Mouse (Mus musculus): Measurements from ENCODE around the gene Catsperd. TPM values are rescaled to one million over a fixed set of nuclear protein-coding genes. Genes with fewer than 3 reads are reported as not detected.

The Catsperd gene
- polyA plus RNA-seq (2014; fragmentation: Illumina TruSeq; extraction: RNeasy Lipid Tissue Mini Kit (QIAGEN cat#74804); ENCODE audit: low read depth, low replicate concordance): 1.5 TPM

DNA sequence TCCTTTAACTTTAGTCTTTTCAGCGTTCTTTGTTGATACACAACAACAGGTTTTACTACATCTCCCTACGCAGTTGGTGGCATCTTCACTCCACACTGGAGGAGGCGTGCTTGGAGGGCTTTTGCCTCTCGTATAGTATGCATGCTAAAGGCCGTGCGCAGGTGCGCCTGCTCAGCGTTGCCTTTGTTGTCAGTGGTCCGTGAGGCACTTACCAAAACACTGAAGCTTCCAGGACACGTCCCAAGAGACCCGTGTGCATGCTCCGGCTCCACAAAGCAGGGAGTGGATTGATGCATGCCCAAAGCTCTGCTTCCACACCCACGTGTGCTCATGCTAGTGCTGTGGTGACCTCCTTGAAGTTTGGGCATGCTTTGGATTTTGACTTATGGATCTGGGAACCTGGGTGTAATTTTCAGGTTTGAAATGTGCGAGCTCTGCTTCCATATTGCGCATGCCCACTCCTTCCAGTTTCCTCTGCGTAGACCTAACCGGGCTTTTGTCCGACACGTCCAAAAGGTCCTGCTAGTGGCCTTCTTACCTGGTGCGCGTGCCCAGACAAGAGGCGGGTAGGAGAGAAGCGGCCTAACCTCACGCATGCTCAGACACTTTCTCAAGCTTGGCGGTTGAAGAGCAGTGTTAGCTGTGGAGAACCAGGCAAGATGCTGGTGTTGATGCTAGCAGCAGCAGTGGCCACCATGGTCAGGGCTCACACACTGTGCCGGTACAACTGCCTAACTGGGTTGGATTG is at the start of gene Catsperd:
Catsperd (plus strand) TSS at position 614 of the 748 bp plus-strand sequence.

GRCm38 (mm10) chr17:56584257-56585130 is 43.4 kb upstream of the Catsperd start, which contains the start of the genes Safb2 and Safb:
Safb2 (minus strand) TSS chr17:56584585.
Safb (plus strand) TSS chr17:56584825.

GRCm38 (mm10) chr17:56609452-56610171 is 18.3 kb upstream of the Catsperd start, which contains the start of gene 2410015M20Rik:
2410015M20Rik (minus strand) TSS chr17:56609771.

GRCm38 (mm10) chr17:56613236-56613844 is 14.6 kb upstream of the Catsperd start, which contains the start of gene Rpl36:
Rpl36 (plus strand) TSS chr17:56613416.

DNA sequence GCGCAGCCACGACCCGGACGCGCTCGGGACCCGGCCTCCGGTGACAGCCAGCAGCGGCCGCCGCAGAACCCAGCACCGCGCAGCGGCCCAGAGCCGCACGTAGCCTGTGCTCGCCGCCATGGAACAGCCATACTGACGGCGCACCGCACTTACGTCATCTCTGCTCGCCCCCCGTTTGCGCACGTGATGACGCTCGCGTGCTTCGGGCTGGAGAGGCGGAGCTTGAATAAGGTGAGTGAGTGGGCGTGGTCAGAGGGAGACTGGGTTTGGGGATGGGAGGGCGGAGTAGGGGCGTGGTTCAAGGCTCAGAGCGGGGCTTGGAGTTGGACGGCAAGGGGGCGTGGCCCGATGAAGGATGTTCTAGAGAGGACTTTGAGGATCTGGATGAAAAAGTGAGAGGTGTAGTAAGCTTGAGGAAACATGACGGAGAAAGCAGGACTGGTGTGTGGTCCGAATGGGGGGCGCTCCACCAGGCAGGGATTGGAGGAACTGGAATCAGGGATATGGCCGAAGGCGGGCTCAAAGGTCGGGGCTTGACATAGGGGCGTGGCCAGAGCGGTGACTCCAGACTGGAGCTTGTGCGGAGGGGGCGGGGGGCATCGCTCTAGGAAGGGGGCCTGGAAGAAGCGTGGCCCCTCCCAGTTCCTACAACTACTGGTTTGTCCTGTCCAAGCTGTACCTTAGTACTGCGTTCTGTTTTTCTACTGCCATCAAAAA is 1.0 kb upstream of the Catsperd start, which contains the start of gene Lonp1:
Lonp1 (minus strand) TSS at position 134 of the 717 bp plus-strand sequence.

DNA sequence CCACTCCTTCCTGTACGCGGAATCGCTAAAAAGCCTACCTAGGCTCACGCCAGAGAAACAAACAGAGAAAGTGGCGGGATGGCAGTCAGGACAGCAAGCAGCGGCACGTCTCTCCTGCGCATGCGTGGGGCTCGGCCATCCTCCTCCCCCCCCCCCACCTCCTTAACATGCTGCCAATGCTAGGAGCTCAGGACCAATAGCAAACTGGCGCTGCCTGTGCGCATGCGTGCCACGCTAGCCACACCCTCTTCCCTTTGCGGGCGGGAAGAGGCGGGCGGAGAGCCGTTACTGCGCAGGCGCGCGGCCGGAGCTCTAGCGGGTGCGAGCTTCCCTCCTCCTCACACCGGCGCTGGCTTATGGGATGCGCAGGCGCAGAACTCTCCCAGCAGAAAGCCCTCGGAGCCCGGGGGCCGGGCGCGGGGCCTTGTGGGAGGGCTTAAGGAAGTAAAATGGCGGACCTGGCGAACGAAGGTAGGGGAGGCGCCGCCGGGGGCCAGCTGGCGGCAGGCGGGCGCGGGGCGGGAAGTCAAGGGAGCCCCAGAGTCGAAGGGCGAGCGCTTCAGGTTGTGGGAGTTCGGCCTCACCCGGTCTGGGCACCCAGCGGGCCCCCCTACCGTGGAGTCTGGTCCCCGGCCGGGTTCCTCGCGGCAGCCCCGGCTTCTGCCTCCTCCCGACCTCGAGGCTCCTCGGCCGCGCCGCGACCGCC is 45.2 kb downstream of the Catsperd start, which contains the start of gene Ranbp3:
Ranbp3 (plus strand) TSS at position 354 of the 706 bp plus-strand sequence.

Other genes with a start within 250 kb of the Catsperd start
- gene Ptprs, start 151.7 kb upstream of the Catsperd start, polyA plus RNA-seq (2014; fragmentation: Illumina TruSeq; extraction: RNeasy Lipid Tissue Mini Kit (QIAGEN cat#74804); ENCODE audit: low read depth, low replicate concordance): 6.4 TPM
- not detected for gene Znrf4, start 115.7 kb upstream of the Catsperd start, polyA plus RNA-seq (2014; fragmentation: Illumina TruSeq; extraction: RNeasy Lipid Tissue Mini Kit (QIAGEN cat#74804); ENCODE audit: low read depth, low replicate concordance)
- gene Gm20219, start 73.8 kb upstream of the Catsperd start, polyA plus RNA-seq (2014; fragmentation: Illumina TruSeq; extraction: RNeasy Lipid Tissue Mini Kit (QIAGEN cat#74804); ENCODE audit: low read depth, low replicate concordance): not detected
- 33.4 TPM for gene Safb2, start 43.6 kb upstream of the Catsperd start, polyA plus RNA-seq (2014; fragmentation: Illumina TruSeq; extraction: RNeasy Lipid Tissue Mini Kit (QIAGEN cat#74804); ENCODE audit: low read depth, low replicate concordance)
- 12.6 TPM for gene Safb, start 43.3 kb upstream of the Catsperd start, polyA plus RNA-seq (2014; fragmentation: Illumina TruSeq; extraction: RNeasy Lipid Tissue Mini Kit (QIAGEN cat#74804); ENCODE audit: low read depth, low replicate concordance)
- gene 2410015M20Rik, start 18.4 kb upstream of the Catsperd start, polyA plus RNA-seq (2014; fragmentation: Illumina TruSeq; extraction: RNeasy Lipid Tissue Mini Kit (QIAGEN cat#74804); ENCODE audit: low read depth, low replicate concordance): 10.4 TPM
- gene Rpl36, start 14.7 kb upstream of the Catsperd start, polyA plus RNA-seq (2014; fragmentation: Illumina TruSeq; extraction: RNeasy Lipid Tissue Mini Kit (QIAGEN cat#74804); ENCODE audit: low read depth, low replicate concordance): not detected
- 39.0 TPM for gene Lonp1, start 1.3 kb upstream of the Catsperd start, polyA plus RNA-seq (2014; fragmentation: Illumina TruSeq; extraction: RNeasy Lipid Tissue Mini Kit (QIAGEN cat#74804); ENCODE audit: low read depth, low replicate concordance)
- 2.2 TPM for gene Ranbp3, start 45.2 kb downstream of the Catsperd start, polyA plus RNA-seq (2014; fragmentation: Illumina TruSeq; extraction: RNeasy Lipid Tissue Mini Kit (QIAGEN cat#74804); ENCODE audit: low read depth, low replicate concordance)
- not detected for gene Ndufa11, start 89.6 kb downstream of the Catsperd start, polyA plus RNA-seq (2014; fragmentation: Illumina TruSeq; extraction: RNeasy Lipid Tissue Mini Kit (QIAGEN cat#74804); ENCODE audit: low read depth, low replicate concordance)
- 17.1 TPM for gene Vmac, start 89.9 kb downstream of the Catsperd start, polyA plus RNA-seq (2014; fragmentation: Illumina TruSeq; extraction: RNeasy Lipid Tissue Mini Kit (QIAGEN cat#74804); ENCODE audit: low read depth, low replicate concordance)
- not detected for gene Nrtn, start 129.4 kb downstream of the Catsperd start, polyA plus RNA-seq (2014; fragmentation: Illumina TruSeq; extraction: RNeasy Lipid Tissue Mini Kit (QIAGEN cat#74804); ENCODE audit: low read depth, low replicate concordance)
- 1.4 TPM for gene Dus3l, start 136.6 kb downstream of the Catsperd start, polyA plus RNA-seq (2014; fragmentation: Illumina TruSeq; extraction: RNeasy Lipid Tissue Mini Kit (QIAGEN cat#74804); ENCODE audit: low read depth, low replicate concordance)
- not detected for gene Prr22, start 142.1 kb downstream of the Catsperd start, polyA plus RNA-seq (2014; fragmentation: Illumina TruSeq; extraction: RNeasy Lipid Tissue Mini Kit (QIAGEN cat#74804); ENCODE audit: low read depth, low replicate concordance)
- gene Rfx2, start 202.9 kb downstream of the Catsperd start, polyA plus RNA-seq (2014; fragmentation: Illumina TruSeq; extraction: RNeasy Lipid Tissue Mini Kit (QIAGEN cat#74804); ENCODE audit: low read depth, low replicate concordance): 0.41 TPM
- not detected for gene Acsbg2, start 246.3 kb downstream of the Catsperd start, polyA plus RNA-seq (2014; fragmentation: Illumina TruSeq; extraction: RNeasy Lipid Tissue Mini Kit (QIAGEN cat#74804); ENCODE audit: low read depth, low replicate concordance)
- gene 1700061G19Rik, start 247.3 kb downstream of the Catsperd start, polyA plus RNA-seq (2014; fragmentation: Illumina TruSeq; extraction: RNeasy Lipid Tissue Mini Kit (QIAGEN cat#74804); ENCODE audit: low read depth, low replicate concordance): not detected